Mouse (Mus musculus): ENCODE data around the gene Serac1.

Serac1 gene

GRCm38 (mm10) chr17:6002563-6002962 lies 77.0 kb downstream of the Serac1 start:
- DNase-seq = no peak

- DNase-seq = no peak
Observed at GRCm38 (mm10) chr17:6001836-6002235, 77.7 kb downstream of the Serac1 start.

- no peak for DNase-seq
Observed at GRCm38 (mm10) chr17:6001389-6001788, 78.2 kb downstream of the Serac1 start.

GRCm38 (mm10) chr17:6000864-6001319 lies 78.6 kb downstream of the Serac1 start:
- DNase-seq = peak; percentile 87 to 88

- DNase-seq = no peak
Observed at GRCm38 (mm10) chr17:5999039-5999543, 80.5 kb downstream of the Serac1 start.

- no peak for DNase-seq
Observed at GRCm38 (mm10) chr17:5998235-5998500, 81.4 kb downstream of the Serac1 start.

GRCm38 (mm10) chr17:5997380-5998234 lies 81.9 kb downstream of the Serac1 start:
- peak; percentile 83 to 84 for DNase-seq

GRCm38 (mm10) chr17:5996589-5996988 lies 83.0 kb downstream of the Serac1 start:
- DNase-seq = no peak

GRCm38 (mm10) chr17:5994606-5995005 lies 84.9 kb downstream of the Serac1 start:
- no peak for DNase-seq

- DNase-seq = no peak
Observed at GRCm38 (mm10) chr17:5993581-5994260, 85.8 kb downstream of the Serac1 start.

- DNase-seq = no peak
Observed at GRCm38 (mm10) chr17:5992866-5993580, 86.5 kb downstream of the Serac1 start.

Measured in cerebellum, postnatal 25 days (tissue).